Mouse (Mus musculus) MEL (cell line): Measurements from ENCODE around the gene Tbc1d10c. TPM values are rescaled to one million over a fixed set of nuclear protein-coding genes. Genes with fewer than 3 reads are reported as not detected.

Experiments
- DNase-seq: peaks from one replicate; pipeline ENCODE4 v3.0.0; 2011; ENCODE audit warnings: low read depth, low spot score
- H3K27ac ChIP-seq: 2 replicates; pipeline ENCODE4 v1.5.1; 2012; ENCODE audit warnings: low read depth, mild to moderate bottlenecking, control low read depth, low read length, moderate library complexity; ENCODE audit not compliant: control insufficient read depth
- H3K27me3 ChIP-seq, 2 experiments: fragments of 150-350 bp in 1 of 2; sonication (generic) in 1 of 2; 2 replicates each; pipeline ENCODE4 v1.6.1; 2012; ENCODE audit warnings: low read length in 2 of 2, mild to moderate bottlenecking in 2 of 2, improper control_type of control experiment in 1 of 2, moderate library complexity in 1 of 2; ENCODE audit not compliant: insufficient read depth in 2 of 2, control insufficient read depth in 1 of 2
- H3K36me3 ChIP-seq, 2 experiments: 2 replicates each; pipeline ENCODE4 v1.6.1; 2012 to 2014; ENCODE audit warnings: low read length in 2 of 2, improper control_type of control experiment in 1 of 2, inconsistent platforms in 1 of 2, mild to moderate bottlenecking in 1 of 2; ENCODE audit not compliant: insufficient read depth in 2 of 2, control insufficient read depth in 1 of 2
- H3K4me1 ChIP-seq, 2 experiments: fragments of 150-350 bp in 1 of 2; sonication (generic) in 1 of 2; 2 replicates each; pipeline ENCODE4 v1.6.1; 2012; ENCODE audit warnings: low read length in 2 of 2, improper control_type of control experiment in 1 of 2, mild to moderate bottlenecking in 1 of 2; ENCODE audit not compliant: insufficient read depth in 2 of 2, control insufficient read depth in 1 of 2
- H3K4me3 ChIP-seq, 2 experiments: fragments of 150-350 bp in 1 of 2; sonication (generic) in 1 of 2; 2 replicates each; pipeline ENCODE4 v1.5.1; 2012; ENCODE audit warnings: low read depth in 2 of 2, low read length in 2 of 2, mild to moderate bottlenecking in 2 of 2, moderate library complexity in 2 of 2, control low read depth in 1 of 2, improper control_type of control experiment in 1 of 2; ENCODE audit not compliant: control insufficient read depth in 1 of 2, insufficient read depth in 1 of 2
- H3K79me2 ChIP-seq: 2 replicates; pipeline ENCODE4 v1.6.1; 2012; ENCODE audit warnings: mild to moderate bottlenecking, low read length, moderate library complexity; ENCODE audit not compliant: control insufficient read depth, poor library complexity, insufficient read depth
- H3K9ac ChIP-seq: 2 replicates; pipeline ENCODE4 v1.6.1; 2012; ENCODE audit warnings: low read depth, mild to moderate bottlenecking, control low read depth, low read length, moderate library complexity; ENCODE audit not compliant: control insufficient read depth, poor library complexity, severe bottlenecking
- H3K9me3 ChIP-seq: fragments of 150-350 bp; sonication (generic); replicated peaks from 2 replicates; pipeline ENCODE4 v1.6.1; 2012; ENCODE audit warnings: mild to moderate bottlenecking, low read length, improper control_type of control experiment, moderate library complexity; ENCODE audit not compliant: insufficient read depth
- CHD1 ChIP-seq: IDR thresholded peaks from 2 replicates; pipeline ENCODE4 v1.6.1; 2012; ENCODE audit warnings: low read depth, mild to moderate bottlenecking, inconsistent platforms, low read length, improper control_type of control experiment
- ELF1 ChIP-seq: IDR thresholded peaks from 2 replicates; pipeline ENCODE4 v1.6.1; 2014; ENCODE audit warnings: low read depth, mild to moderate bottlenecking, inconsistent platforms, low read length, improper control_type of control experiment, moderate library complexity
- ETS1 ChIP-seq: IDR thresholded peaks from 2 replicates; pipeline ENCODE4 v1.6.1; 2012; ENCODE audit warnings: low read depth, mild to moderate bottlenecking, inconsistent platforms, low read length, improper control_type of control experiment, moderate library complexity
- GABPA ChIP-seq: IDR thresholded peaks from 2 replicates; pipeline ENCODE4 v1.6.1; 2012; ENCODE audit warnings: low read depth, mild to moderate bottlenecking, inconsistent platforms, low read length, improper control_type of control experiment, moderate library complexity
- GATA1 ChIP-seq: IDR thresholded peaks from 2 replicates; pipeline ENCODE4 v1.6.1; 2011; ENCODE audit warnings: low read depth, low read length, improper control_type of control experiment
- MAFK ChIP-seq: IDR thresholded peaks from 2 replicates; pipeline ENCODE4 v1.6.1; 2011; ENCODE audit warnings: low read depth, mild to moderate bottlenecking, low read length, improper control_type of control experiment, borderline replicate concordance
- MAX ChIP-seq: IDR thresholded peaks from 2 replicates; pipeline ENCODE4 v1.6.1; 2011; ENCODE audit warnings: low read length, improper control_type of control experiment
- MAZ ChIP-seq: IDR thresholded peaks from 2 replicates; pipeline ENCODE4 v1.6.1; 2012; ENCODE audit warnings: low read depth, mild to moderate bottlenecking, inconsistent platforms, low read length, improper control_type of control experiment
- NELFE ChIP-seq: IDR thresholded peaks from 2 replicates; pipeline ENCODE4 v1.6.1; 2011; ENCODE audit warnings: low read depth, low read length, improper control_type of control experiment
- POLR2A ChIP-seq, 2 experiments: IDR thresholded peaks; 2 replicates each; pipeline ENCODE4 v1.6.1; 2011 to 2012; ENCODE audit warnings: low read length in 2 of 2, mild to moderate bottlenecking in 2 of 2, control low read depth in 1 of 2, improper control_type of control experiment in 1 of 2, low read depth in 1 of 2, moderate library complexity in 1 of 2; ENCODE audit not compliant: control insufficient read depth in 1 of 2, insufficient read depth in 1 of 2, poor library complexity in 1 of 2
- TBP ChIP-seq: IDR thresholded peaks from 2 replicates; pipeline ENCODE4 v1.8.0; 2011; ENCODE audit warnings: low read depth, low read length, improper control_type of control experiment
- TCF12 ChIP-seq: IDR thresholded peaks from 2 replicates; pipeline ENCODE4 v1.6.1; 2014; ENCODE audit warnings: low read depth, mild to moderate bottlenecking, inconsistent platforms, low read length, improper control_type of control experiment, moderate library complexity
- USF1 ChIP-seq: IDR thresholded peaks from 2 replicates; pipeline ENCODE4 v1.6.1; 2014; ENCODE audit warnings: low read depth, mild to moderate bottlenecking, inconsistent platforms, low read length, improper control_type of control experiment, moderate library complexity
- ZC3H11A ChIP-seq: IDR thresholded peaks from 2 replicates; pipeline ENCODE4 v1.6.1; 2012; ENCODE audit warnings: low read depth, mild to moderate bottlenecking, inconsistent platforms, low read length, improper control_type of control experiment
- polyA plus RNA-seq, 2 experiments: library from polyadenylated mRNA; stranded (reverse) in 1 of 2; unstranded in 1 of 2; fragments of >175 nt in 1 of 2; fragments of >200 nt in 1 of 2; gene quantifications; 2 replicates each; pipeline versions ENCODE4 v1.2.1 to v1.2.4; 2012; ENCODE audit warnings: low replicate concordance in 2 of 2, low read depth in 1 of 2; ENCODE audit not compliant: insufficient read length in 2 of 2, insufficient read depth in 1 of 2, missing spikeins in 1 of 2
- total RNA-seq: library from RNA; depleted of rRNA; stranded (reverse); fragments of 300-350 nt; gene quantifications from 2 replicates; pipeline ENCODE4 v1.2.3, GENCODE M21; 2012

The Tbc1d10c gene
- total and polyA plus RNA-seq, 3 experiments = 14.0 to 15.5 TPM; not detected in 1

- Histone ChIP-seq H3K9ac (no peak overlapping the region), H3K27ac (no peak overlapping the region), H3K4me3 (no peak overlapping the region), H3K4me1 (peaks cover 16 to 38% of the 10 kb centered on the region in 2 experiments), H3K9me3 (no peaks in the 10 kb centered on the region), H3K36me3 (peaks cover 0 to 35% of the 10 kb centered on the region in 2 experiments; a peak in 2 of 4 replicates), H3K27me3 (peaks cover 8 to 11% of the 10 kb centered on the region in 2 experiments), H3K79me2 (peaks cover 2% of the 10 kb centered on the region; the same call in 1 of the 2 replicates)
- no peak for DNase-seq
- TF ChIP-seq USF1 (no peak), TCF12 (no peak), ZC3H11A (no peak), MAX (no peak), CHD1 (no peak)
Measured at GRCm38 (mm10) chr19:4218784-4219183, 27.7 kb upstream of the Tbc1d10c start.

- Histone ChIP-seq H3K4me1 (peaks cover 16 to 43% of the 10 kb centered on the region in 2 experiments), H3K79me2 (peaks cover 2% of the 10 kb centered on the region; the same call in 1 of the 2 replicates), H3K27ac (no peak overlapping the region), H3K27me3 (peaks cover 10 to 16% of the 10 kb centered on the region in 2 experiments), H3K4me3 (no peak overlapping the region), H3K9me3 (no peaks in the 10 kb centered on the region), H3K9ac (no peak overlapping the region), H3K36me3 (peaks cover 0 to 37% of the 10 kb centered on the region in 2 experiments; a peak in 2 of 4 replicates)
- DNase-seq = no peak
- TF ChIP-seq GATA1 = no peak
- TF ChIP-seq POLR2A (IDR thresholded peaks at IDR 0.05; ENCODE audit: control insufficient read depth in 1 of 2, insufficient read depth in 1 of 2, low read depth in 1 of 2, low read length in 2 of 2, poor library complexity in 1 of 2) = no peak
- no peak for TF ChIP-seq ELF1
- no peak for TF ChIP-seq GABPA
- TF ChIP-seq TBP = no peak
- no peak for TF ChIP-seq MAZ
- no peak for TF ChIP-seq ETS1
Measured at GRCm38 (mm10) chr19:4218293-4218692, 27.2 kb upstream of the Tbc1d10c start.

GRCm38 (mm10) chr19:4217855-4218254, 26.8 kb upstream of the Tbc1d10c start:
- DNase-seq = no peak
- Histone ChIP-seq H3K27me3 (peaks cover 10 to 16% of the 10 kb centered on the region in 2 experiments), H3K4me1 (peaks cover 16 to 44% of the 10 kb centered on the region in 2 experiments)

More at GRCm38 (mm10) chr19:4217855-4218254, 26.8 kb upstream of the Tbc1d10c start:
- Histone ChIP-seq H3K4me3 (no peak overlapping the region), H3K36me3 (peaks cover 0 to 39% of the 10 kb centered on the region in 2 experiments; a peak in 2 of 4 replicates), H3K9me3 (no peaks in the 10 kb centered on the region), H3K27ac (no peak overlapping the region), H3K79me2 (peaks cover 2% of the 10 kb centered on the region; the same call in 1 of the 2 replicates), H3K9ac (no peak overlapping the region)
- no peak for TF ChIP-seq MAZ
- TF ChIP-seq MAFK = no peak
- no peak for TF ChIP-seq POLR2A (IDR thresholded peaks at IDR 0.05; ENCODE audit: control insufficient read depth in 1 of 2, insufficient read depth in 1 of 2, low read depth in 1 of 2, low read length in 2 of 2, poor library complexity in 1 of 2)
- no peak for TF ChIP-seq NELFE
